Mouse (Mus musculus): ENCODE data around the gene Fam163a.
"Not testable (repeated sequence)": the region's sequence is repeated elsewhere in the genome, so short reads cannot be mapped to it uniquely, and the experiment has no call there.

The Fam163a gene

GRCm38 (mm10) chr1:156204656-156205131 lies at the start of gene Fam163a:
Gene Fam163a (minus strand): TSS chr1:156205026.
- no peak for DNase-seq

DNA sequence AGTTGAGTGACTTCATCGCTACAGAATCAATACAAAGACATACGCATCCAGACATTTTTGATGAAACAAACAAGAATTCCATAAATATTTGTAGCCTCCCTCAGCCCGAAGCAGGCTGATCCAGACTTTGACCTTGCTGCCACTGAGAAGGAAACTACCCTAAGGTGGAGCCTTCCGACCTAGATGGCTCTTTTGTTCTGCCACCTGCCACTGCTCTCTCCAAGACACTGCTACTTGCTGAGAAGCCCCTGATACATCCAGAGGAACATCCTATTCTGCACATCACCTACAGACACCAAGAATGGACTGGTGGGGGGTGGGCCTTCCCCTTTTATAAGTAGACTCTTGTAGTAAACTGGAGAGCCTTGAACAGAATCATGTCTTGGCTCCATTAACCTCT lies 46.3 kb upstream of the Fam163a start:
- DNase-seq, result not testable (repeated sequence)

DNA sequence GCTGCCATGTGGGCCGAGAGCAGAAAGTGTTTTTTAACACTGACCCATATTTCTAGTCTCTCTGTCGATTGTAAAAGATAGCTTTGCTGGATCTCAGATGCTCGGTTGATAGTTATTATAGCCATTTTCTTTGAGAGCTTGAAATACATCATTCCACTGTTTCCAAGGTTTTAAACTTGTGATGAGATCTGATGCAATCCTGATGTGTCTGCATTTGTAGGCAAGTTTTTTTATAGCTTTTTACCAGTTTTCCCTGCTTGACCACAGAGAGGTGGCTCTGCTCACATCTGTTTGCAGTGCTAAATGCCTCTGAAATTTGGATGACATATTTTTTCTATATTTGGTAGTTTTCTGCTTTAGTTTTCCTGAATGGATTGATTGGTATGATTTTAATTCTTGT lies 43.1 kb upstream of the Fam163a start:
- no peak for DNase-seq

- DNase-seq, result peak; percentile 38 to 46
Measured at GRCm38 (mm10) chr1:156241713-156242348, 37.0 kb upstream of the Fam163a start.

- peak in 1 of 2 experiments; percentile 17 for DNase-seq
Measured at GRCm38 (mm10) chr1:156241035-156241434, 36.2 kb upstream of the Fam163a start.

DNA sequence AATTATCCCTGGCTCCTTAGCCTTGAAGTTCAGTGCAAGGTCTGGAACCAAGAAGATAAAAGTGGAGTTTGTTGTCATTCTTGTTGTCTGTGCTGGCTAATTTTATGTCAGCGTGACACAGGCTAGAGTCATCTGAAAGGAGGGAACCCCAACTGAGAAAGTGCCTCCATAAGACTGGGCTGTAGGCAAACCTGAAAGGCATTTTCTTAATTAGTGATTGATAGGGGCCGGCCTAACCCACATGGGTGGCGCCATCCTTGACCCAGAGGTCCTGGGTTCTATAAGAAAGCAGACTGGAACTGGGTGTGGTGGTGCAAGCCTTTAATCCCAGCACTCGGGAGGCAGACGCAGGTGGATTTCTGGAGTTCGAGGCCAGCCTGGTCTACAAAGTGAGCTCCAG lies 26.3 kb upstream of the Fam163a start:
- DNase-seq, result no peak

- no peak for DNase-seq
Measured at GRCm38 (mm10) chr1:156230339-156231089, 25.7 kb upstream of the Fam163a start.

GRCm38 (mm10) chr1:156229448-156229847 lies 24.6 kb upstream of the Fam163a start:
- DNase-seq, result peak; percentile 16 to 27

- DNase-seq, result no peak
Measured at GRCm38 (mm10) chr1:156228728-156229127, 23.9 kb upstream of the Fam163a start.

DNA sequence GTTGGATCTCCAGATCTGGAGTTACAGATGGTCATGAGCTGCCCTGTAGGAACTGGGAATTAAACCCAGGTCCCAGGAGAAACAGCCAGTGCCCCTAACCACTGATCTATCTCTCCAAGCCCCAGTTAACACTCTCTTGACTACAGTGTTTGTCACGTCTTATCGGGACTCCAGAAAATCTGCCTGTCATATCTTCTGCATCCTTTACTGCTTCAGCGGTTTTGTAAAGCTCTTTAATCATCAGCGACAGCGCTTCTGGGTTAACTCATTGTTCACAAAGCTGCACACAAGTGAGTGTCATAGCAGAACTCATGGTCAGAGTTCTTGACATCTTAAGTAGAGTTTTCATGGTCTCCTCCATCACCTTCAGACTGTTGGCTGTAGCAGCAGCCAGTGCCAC lies 22.1 kb upstream of the Fam163a start:
- DNase-seq, result no peak

GRCm38 (mm10) chr1:156222205-156223000 lies 17.6 kb upstream of the Fam163a start:
- DNase-seq, result no peak

DNA sequence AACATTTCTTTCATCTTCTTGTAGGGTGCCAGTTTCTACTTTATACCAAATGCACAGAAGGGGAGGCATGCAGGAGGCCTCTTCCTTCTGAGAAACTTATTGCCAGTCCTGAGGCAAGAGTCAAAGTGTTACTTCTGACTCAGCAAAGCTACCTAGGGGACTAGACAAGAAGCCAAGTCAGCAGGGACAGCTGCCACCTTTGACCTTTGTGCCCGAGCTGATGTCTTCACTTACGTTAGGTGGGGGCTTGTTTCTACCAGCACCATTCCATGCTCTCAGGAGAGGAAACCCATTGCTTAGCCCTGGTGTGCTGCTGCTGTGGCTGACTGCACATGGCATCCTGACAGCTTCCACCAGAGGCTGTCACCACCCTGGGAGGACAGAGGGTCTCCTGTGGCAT lies 16.5 kb upstream of the Fam163a start:
- DNase-seq, result no peak

DNA sequence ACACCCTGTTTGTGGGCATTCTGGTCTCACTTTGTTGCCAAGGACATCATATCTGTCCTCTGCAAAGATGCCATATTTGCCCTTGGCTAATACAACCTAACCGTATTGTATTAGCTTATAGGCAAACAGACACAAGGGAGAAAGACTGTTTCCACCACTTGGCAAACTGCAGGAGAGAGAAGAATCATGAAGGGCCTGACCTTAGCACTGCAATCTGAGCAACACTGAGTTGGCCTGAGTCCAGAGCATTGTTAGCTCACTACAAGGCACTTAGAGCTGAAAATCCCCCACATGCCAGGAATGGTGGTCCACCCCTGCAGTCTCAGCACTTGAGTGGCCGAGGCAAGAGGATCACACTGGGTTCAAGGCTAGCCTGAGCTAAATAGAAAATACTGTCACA lies 13.7 kb upstream of the Fam163a start:
- DNase-seq, result no peak

GRCm38 (mm10) chr1:156217941-156218340 lies 13.1 kb upstream of the Fam163a start:
- no peak for DNase-seq

- no peak for DNase-seq
Measured at GRCm38 (mm10) chr1:156217393-156217792, 12.6 kb upstream of the Fam163a start.

GRCm38 (mm10) chr1:156216249-156216648 lies 11.4 kb upstream of the Fam163a start:
- no peak for DNase-seq

- DNase-seq, result no peak
Measured at GRCm38 (mm10) chr1:156214651-156215050, 9.8 kb upstream of the Fam163a start.

- DNase-seq, result no peak
Measured at GRCm38 (mm10) chr1:156212923-156213322, 8.1 kb upstream of the Fam163a start.

DNA sequence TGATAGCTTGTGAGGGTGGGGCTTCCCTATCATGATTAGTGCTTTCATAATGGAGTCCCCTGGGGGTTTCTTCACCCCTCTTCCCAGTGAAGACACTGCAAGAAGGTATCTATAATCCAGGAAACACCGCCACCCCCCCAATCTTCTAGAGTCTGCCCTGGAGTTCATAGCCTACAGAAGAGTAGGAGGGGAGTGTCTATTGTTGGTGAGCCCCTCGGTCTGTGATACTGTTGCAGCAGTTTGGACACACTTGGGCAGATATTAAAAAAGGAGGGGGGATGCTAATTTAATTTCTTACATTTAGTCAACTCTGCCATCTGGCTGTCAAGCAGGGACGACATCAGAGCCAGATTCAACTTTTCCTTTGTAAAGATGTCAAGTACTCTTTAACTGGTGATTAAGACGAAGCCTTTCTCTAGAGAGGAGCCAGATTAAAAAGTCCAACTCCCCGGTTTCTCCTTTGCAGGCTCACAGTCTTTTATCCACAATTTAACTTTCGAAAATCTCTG lies 7.0 kb upstream of the Fam163a start:
- DNase-seq, result no peak

DNA sequence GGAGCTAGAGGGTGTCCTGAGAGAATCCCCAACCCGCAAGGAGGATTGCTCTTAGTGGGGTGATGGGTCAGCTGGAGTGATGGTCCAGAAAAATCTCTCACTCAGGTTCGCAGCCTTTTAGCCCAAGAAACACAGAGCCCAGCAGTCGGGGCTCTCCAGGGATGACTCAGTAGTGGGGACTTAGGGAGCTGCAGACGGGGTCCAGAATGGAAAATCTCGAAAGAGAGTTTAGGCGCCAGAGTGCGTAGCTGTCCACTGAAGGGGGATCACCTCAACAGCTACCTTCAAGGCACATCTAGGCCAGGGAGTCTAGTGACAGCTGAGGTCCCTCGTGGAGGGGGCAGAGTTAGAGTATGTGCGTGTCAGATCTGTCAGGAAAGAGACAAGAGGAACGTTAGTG lies 338 bp upstream of the Fam163a start:
- no peak for DNase-seq

DNA sequence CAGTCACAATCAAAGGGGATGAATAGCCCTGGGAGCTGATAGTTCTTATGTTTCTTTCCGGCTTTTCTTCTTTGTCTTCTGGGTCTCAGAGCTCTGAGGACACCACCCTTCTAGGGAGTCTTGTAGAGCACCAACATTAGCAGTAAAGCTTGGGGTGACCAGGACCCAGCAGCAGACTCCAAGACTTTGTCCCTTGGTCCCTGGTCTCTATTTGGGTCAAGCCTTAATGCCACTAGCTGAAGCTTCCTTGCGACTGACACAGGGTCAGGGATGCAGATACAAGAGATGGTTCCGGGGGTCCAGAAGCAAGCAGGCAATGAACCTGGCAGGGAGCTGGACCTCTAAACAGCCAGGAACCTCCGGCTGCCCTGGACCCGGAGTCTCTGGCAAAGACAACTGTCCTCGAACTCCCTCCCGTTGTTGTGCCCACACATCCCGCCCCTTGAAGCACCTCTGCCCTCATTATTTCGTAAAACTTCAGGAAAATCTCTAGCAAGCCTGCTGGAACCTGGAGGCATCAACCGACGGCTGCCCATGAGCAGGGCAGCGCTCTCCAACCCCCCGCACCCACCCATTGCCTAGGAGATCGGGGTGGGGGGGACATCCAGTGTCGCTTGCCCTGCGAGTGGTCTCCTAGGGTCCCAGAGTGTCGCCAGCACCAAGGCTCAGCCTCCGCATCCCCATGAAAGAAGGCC lies 718 bp downstream of the Fam163a start:
- DNase-seq, result no peak

DNA sequence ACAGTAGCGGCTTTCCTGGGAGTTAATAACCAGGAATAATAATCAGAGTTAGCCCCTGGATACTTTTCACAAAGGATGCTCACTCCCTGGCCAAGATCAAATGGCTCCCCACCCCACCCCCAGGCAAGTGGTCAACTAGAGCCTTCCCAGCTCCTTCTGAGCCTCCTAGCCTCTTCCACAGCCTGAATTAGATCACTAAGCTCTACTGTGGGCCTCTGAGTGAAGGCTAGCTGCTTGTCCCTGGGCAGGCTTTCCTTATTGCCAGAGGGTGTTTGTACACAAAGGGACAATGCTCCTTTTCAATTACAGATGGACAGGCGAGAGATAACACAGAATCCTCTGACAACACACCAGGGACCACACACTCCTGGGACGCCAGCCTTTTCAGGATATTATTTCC lies 2.2 kb downstream of the Fam163a start:
- no peak for DNase-seq

DNA sequence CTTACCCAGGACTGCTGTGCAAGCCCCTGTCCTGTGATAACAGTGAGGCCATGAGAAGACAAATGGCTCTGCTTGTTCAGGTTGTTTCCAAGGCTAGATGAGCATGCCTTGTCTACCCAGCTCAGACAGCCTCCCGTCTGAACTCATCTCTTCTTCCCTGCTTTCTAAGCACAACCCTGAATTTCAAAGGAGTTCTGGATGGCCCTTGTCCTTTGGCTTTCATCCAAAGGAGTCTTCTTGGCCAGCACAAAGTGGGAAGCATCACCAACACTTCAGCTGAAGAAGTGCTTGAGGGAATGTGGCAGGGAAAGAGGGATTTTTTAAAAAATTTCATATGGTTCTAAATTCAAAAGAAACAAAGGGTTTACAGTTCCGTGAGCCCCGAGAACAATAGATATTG lies 3.8 kb downstream of the Fam163a start:
- no peak for DNase-seq
